Mouse (Mus musculus) left cerebral cortex, postnatal 4 days (tissue): ENCODE results near the gene Slc29a3. TPM values are rescaled to one million over a fixed set of nuclear protein-coding genes. Genes with fewer than 3 reads are reported as not detected.

Source experiments
- DNase-seq: peaks from one replicate; pipeline ENCODE4 v3.0.0-alpha.2; 2022
- intact Hi-C: fragments of 180-260 bp; cut with DNase I; formaldehyde crosslinking; loops from one replicate; pipeline ENCODE4 v1.15.1; 2025
- total RNA-seq, 2 experiments: library from RNA; stranded (reverse); gene quantifications; 2 replicates each; pipeline ENCODE4 v1.2.3; 2021

The Slc29a3 gene
- total RNA-seq, 2 experiments from 2014 or later = 16.3 to 19.6 TPM

DNA sequence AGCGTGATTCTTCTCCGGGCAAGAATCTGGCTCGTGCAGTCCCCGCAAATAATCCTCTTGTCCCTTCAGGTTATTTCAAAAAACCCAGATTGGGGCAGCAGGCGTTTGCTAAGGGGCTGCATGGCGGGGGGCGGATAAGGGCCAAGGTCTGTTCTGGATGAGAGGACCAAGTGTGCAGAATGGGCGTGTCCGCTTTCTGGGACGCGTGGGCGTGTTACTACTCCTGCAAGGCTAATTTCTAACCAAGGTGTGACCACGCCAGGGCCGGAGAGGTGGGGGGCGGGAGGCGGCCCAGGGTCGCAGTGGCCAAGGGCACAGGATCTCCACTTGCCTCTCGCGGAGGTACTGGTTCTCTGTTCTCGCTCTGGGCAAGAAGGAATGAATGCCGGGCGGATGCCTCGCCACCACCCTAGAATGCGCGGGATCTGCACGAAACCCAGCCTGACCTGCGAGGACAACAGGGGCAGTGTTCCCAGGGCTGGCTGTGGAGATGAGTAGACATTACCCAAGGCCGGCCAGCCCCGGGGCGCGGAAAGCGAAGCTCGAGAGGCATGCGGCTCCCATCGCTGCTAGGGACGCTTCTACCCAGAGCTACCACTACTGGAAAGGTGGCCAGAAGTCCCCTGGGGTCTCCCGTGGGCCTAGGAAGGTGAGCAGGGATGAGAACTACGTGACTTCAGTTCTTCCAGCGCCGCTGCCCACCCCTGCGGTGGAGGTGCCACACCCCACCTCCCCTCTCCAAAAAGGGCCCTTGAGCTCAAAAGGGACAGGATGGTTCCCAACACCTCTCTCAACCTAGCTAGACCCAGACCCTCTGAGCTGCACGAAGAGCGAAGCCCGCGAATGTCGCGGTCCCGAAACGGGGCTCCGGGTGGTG lies 66.6 kb downstream of the Slc29a3 start:
- intact Hi-C loops = loop anchor here (5.0 to 10.0 kb wide), 2 partner anchors 151 to 264 kb away; no protein-coding TSS in a partner anchor
- peak; percentile 13 for DNase-seq

- no peak for DNase-seq
- intact Hi-C loops = no loop called here
Measured at GRCm38 (mm10) chr10:60678926-60679325, 73.7 kb downstream of the Slc29a3 start.

DNA sequence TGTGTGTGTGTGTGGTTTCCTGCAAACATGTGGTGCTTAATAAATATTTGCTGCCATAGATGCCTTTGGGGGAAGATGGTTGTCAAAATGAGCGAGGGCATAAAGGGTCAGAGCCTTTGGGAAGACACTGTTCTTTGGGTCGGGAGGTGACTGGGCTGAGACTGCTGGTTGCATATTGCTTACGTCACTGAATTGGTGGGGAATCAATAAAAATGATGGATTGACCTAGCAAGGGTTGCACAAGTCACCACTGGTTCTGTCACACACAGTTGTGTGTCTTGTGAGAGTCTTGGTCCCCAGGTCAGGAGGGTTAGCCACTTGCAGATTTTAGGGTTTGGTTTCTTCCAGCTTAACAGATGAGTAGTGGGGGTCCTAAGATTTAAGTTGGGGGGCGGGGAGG lies 75.3 kb downstream of the Slc29a3 start:
- intact Hi-C loops = no loop called here
- no peak for DNase-seq

DNA sequence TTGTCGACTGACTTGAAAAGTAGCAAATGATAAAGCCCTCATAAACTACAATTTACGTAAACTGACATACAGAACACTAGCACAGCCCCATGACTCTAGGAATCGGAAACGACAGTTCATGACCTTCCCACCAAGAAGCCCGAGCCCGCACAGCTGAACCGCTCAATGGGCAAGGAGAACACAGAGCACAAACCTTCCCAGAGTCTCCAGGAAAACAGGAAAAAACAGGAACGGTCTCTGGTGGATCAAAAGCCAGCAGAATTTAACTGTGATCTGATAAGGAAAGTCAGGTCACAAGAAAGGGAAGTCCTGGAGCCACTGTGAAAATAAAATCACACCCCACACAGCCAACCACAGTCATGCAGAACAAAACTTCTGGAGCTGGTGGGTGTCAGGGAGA lies 82.4 kb downstream of the Slc29a3 start:
- DNase-seq = no peak
- intact Hi-C loops = no loop called here

DNA sequence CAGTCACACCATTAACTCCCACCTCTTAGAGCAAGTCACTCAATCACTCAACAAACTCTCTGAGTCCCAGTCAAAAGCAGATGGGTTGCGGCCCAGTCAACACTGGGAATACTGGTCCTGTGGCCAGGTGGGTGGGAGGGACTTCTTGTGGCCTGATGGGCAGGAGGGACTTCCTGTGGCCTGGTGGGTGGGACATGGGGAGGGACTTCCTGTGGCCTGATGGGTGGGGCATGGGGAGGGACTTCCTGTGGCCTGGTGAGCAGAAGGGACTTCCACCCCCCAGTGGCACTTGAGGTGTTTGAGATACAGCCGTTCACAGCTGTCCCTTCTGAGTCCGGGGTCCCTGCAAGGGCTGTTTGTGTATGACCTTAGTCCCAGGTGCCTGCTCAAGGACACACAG lies 84.0 kb downstream of the Slc29a3 start:
- no peak for DNase-seq
- intact Hi-C loops = no loop called here

Other genes starting within 250 kb of the Slc29a3 start
- 1 to 10 TPM; 1.3 to 1.8 TPM for gene Cdh23, start 56.3 kb downstream of the Slc29a3 start, total RNA-seq
- gene Unc5b, start 78.8 kb upstream of the Slc29a3 start, total RNA-seq = 1 to 10 TPM; 7.2 to 9.1 TPM